Mouse (Mus musculus) liver, embryonic 12.5 days (tissue): Measurements from ENCODE around the gene Rbm33. TPM values are rescaled to one million over a fixed set of nuclear protein-coding genes. Genes with fewer than 3 reads are reported as not detected.

Source experiments
- ATAC-seq: fragments of 200-750 bp; cut with Nextera tagmentation; 2 replicates; pipeline ENCODE4 v1.8.0; 2017; ENCODE audit warnings: moderate number of reproducible peaks, mild to moderate bottlenecking, moderate library complexity
- H3K27ac ChIP-seq: fragments of 300-500 bp; sonication (generic); 2 replicates; pipeline ENCODE4 v1.5.1; 2016; ENCODE audit warnings: mild to moderate bottlenecking
- H3K27me3 ChIP-seq: fragments of 300-500 bp; sonication (generic); replicated peaks from 2 replicates; pipeline ENCODE4 v1.6.1; 2016; ENCODE audit warnings: mild to moderate bottlenecking, moderate library complexity
- H3K36me3 ChIP-seq: fragments of 300-500 bp; sonication (generic); 2 replicates; pipeline ENCODE4 v1.6.1; 2016; ENCODE audit warnings: mild to moderate bottlenecking, moderate library complexity
- H3K4me1 ChIP-seq: fragments of 300-500 bp; sonication (generic); 2 replicates; pipeline ENCODE4 v1.6.1; 2016
- H3K4me2 ChIP-seq: fragments of 300-500 bp; sonication (generic); 2 replicates; pipeline ENCODE4 v1.6.1; 2016; ENCODE audit warnings: mild to moderate bottlenecking, moderate library complexity
- H3K4me3 ChIP-seq: fragments of 300-500 bp; sonication (generic); 2 replicates; pipeline ENCODE4 v1.5.1; 2016; ENCODE audit warnings: mild to moderate bottlenecking, moderate library complexity
- H3K9ac ChIP-seq: fragments of 300-500 bp; sonication (generic); 2 replicates; pipeline ENCODE4 v1.6.1; 2016; ENCODE audit warnings: mild to moderate bottlenecking, moderate library complexity
- H3K9me3 ChIP-seq: fragments of 300-500 bp; sonication (generic); replicated peaks from 2 replicates; pipeline ENCODE4 v1.6.1; 2016; ENCODE audit warnings: mild to moderate bottlenecking, moderate library complexity
- WGBS: fragments of 180-500 bp; shearing (Covaris S2); methylation state at CpG from one replicate; pipeline ENCODE4 v1.1.7; 2016; ENCODE audit not compliant: insufficient replicate concordance; 5-methylcytosine and 5-hydroxymethylcytosine counted together
- polyA plus RNA-seq: library from polyadenylated mRNA; unstranded; fragments of >200 nt; fragmentation: Nextera tagmentation; extraction: Ambion mirVana; gene quantifications from 2 replicates; pipeline ENCODE4 v1.2.1, GENCODE M21; 2016

The Rbm33 gene
- polyA plus RNA-seq, 1 experiment from 2014 or later, result 11.7 TPM

GRCm38 (mm10) chr5:28458821-28459240, 141.9 kb downstream of the Rbm33 start:
- no peak for ATAC-seq

GRCm38 (mm10) chr5:28459456-28460225, 142.7 kb downstream of the Rbm33 start:
- no peak for ATAC-seq

More at GRCm38 (mm10) chr5:28458821-28459240, 141.9 kb downstream of the Rbm33 start:
- no peak overlapping the region for H3K27ac ChIP-seq
- H3K4me2 ChIP-seq, result peak overlapping the region; percentile 18; the same call in 1 of the 2 replicates
- no peaks in the 10 kb centered on the region for H3K36me3 ChIP-seq
- H3K4me1 ChIP-seq, result peaks cover 7% of the 10 kb centered on the region; the same call in 1 of the 2 replicates
- 2% methylated on average over 27 of the region's 27 CpGs for WGBS
- no peak overlapping the region for H3K4me3 ChIP-seq
- no peaks in the 10 kb centered on the region for H3K9me3 ChIP-seq
- H3K9ac ChIP-seq, result no peak overlapping the region
- H3K27me3 ChIP-seq, result peaks cover 94% of the 10 kb centered on the region

GRCm38 (mm10) chr5:28460556-28461350, 143.8 kb downstream of the Rbm33 start:
- Histone ChIP-seq H3K4me2 (no peak overlapping the region), H3K4me1 (peaks cover 7% of the 10 kb centered on the region; the same call in 1 of the 2 replicates), H3K27ac (no peak overlapping the region), H3K4me3 (no peak overlapping the region), H3K9me3 (no peaks in the 10 kb centered on the region), H3K9ac (no peak overlapping the region), H3K36me3 (no peaks in the 10 kb centered on the region), H3K27me3 (peaks cover 99% of the 10 kb centered on the region)
- no peak for ATAC-seq
- WGBS, result 2% methylated on average over 17 of the region's 17 CpGs

More at GRCm38 (mm10) chr5:28459456-28460225, 142.7 kb downstream of the Rbm33 start:
- peaks cover 7% of the 10 kb centered on the region; the same call in 1 of the 2 replicates for H3K4me1 ChIP-seq
- H3K9ac ChIP-seq, result no peak overlapping the region
- WGBS, result 3% methylated on average over 41 of the region's 41 CpGs
- no peak overlapping the region for H3K27ac ChIP-seq
- peaks cover 94% of the 10 kb centered on the region for H3K27me3 ChIP-seq
- no peaks in the 10 kb centered on the region for H3K9me3 ChIP-seq
- H3K4me3 ChIP-seq, result no peak overlapping the region
- no peaks in the 10 kb centered on the region for H3K36me3 ChIP-seq
- 0 out of 2 replicates have a peak overlapping the region, but pooled peaks have one; percentile 18 for H3K4me2 ChIP-seq

GRCm38 (mm10) chr5:28461376-28461775, 144.5 kb downstream of the Rbm33 start:
- no peak overlapping the region for H3K4me3 ChIP-seq
- H3K27ac ChIP-seq, result no peak overlapping the region
- peaks cover 99% of the 10 kb centered on the region for H3K27me3 ChIP-seq
- H3K9me3 ChIP-seq, result no peaks in the 10 kb centered on the region
- H3K4me2 ChIP-seq, result no peak overlapping the region
- no peaks in the 10 kb centered on the region for H3K36me3 ChIP-seq
- ATAC-seq, result no peak
- peaks cover 7% of the 10 kb centered on the region; the same call in 1 of the 2 replicates for H3K4me1 ChIP-seq
- WGBS, result 14% methylated on average over 11 of the region's 11 CpGs
- H3K9ac ChIP-seq, result no peak overlapping the region

GRCm38 (mm10) chr5:28462741-28463590, 146.0 kb downstream of the Rbm33 start:
- H3K9me3 ChIP-seq, result no peaks in the 10 kb centered on the region
- no peak overlapping the region for H3K4me3 ChIP-seq
- ATAC-seq, result no peak
- H3K4me2 ChIP-seq, result no peak overlapping the region
- no peak overlapping the region for H3K9ac ChIP-seq
- H3K4me1 ChIP-seq, result peaks cover 4% of the 10 kb centered on the region; the same call in 1 of the 2 replicates
- WGBS, result 4% methylated on average over 33 of the region's 33 CpGs
- H3K27me3 ChIP-seq, result peaks cover 100% of the 10 kb centered on the region
- no peaks in the 10 kb centered on the region for H3K36me3 ChIP-seq
- no peak overlapping the region for H3K27ac ChIP-seq

- H3K4me2 ChIP-seq, result peak overlapping the region; percentile 63
- no peak; the same call in 1 of the 2 replicates for ATAC-seq
- H3K36me3 ChIP-seq, result no peaks in the 10 kb centered on the region
- WGBS, result 2% methylated on average over 10 of the region's 10 CpGs
- no peak overlapping the region for H3K4me3 ChIP-seq
- H3K9me3 ChIP-seq, result no peaks in the 10 kb centered on the region
- no peak overlapping the region for H3K27ac ChIP-seq
- no peaks in the 10 kb centered on the region for H3K4me1 ChIP-seq
- no peak overlapping the region for H3K9ac ChIP-seq
- peaks cover 100% of the 10 kb centered on the region for H3K27me3 ChIP-seq
Observed at GRCm38 (mm10) chr5:28463656-28464055, 146.7 kb downstream of the Rbm33 start.

GRCm38 (mm10) chr5:28464361-28465098, 147.6 kb downstream of the Rbm33 start:
- peaks cover 100% of the 10 kb centered on the region for H3K27me3 ChIP-seq
- H3K9ac ChIP-seq, result no peak overlapping the region
- WGBS, result under 1% methylated on average over 69 of the region's 76 CpGs
- H3K4me3 ChIP-seq, result peak overlapping the region; percentile 44
- no peaks in the 10 kb centered on the region for H3K4me1 ChIP-seq
- H3K4me2 ChIP-seq, result peak overlapping the region; percentile 63
- H3K36me3 ChIP-seq, result no peaks in the 10 kb centered on the region
- ATAC-seq, result no peak
- no peak overlapping the region for H3K27ac ChIP-seq
- H3K9me3 ChIP-seq, result no peaks in the 10 kb centered on the region

GRCm38 (mm10) chr5:28465099-28465406, 148.1 kb downstream of the Rbm33 start:
- Histone ChIP-seq H3K9me3 (no peaks in the 10 kb centered on the region), H3K4me2 (peak overlapping the region; percentile 63), H3K9ac (no peak overlapping the region), H3K36me3 (no peaks in the 10 kb centered on the region), H3K27ac (no peak overlapping the region), H3K4me1 (no peaks in the 10 kb centered on the region), H3K27me3 (peaks cover 100% of the 10 kb centered on the region), H3K4me3 (peak overlapping the region; percentile 44)
- 3% methylated on average over 28 of the region's 29 CpGs for WGBS
- ATAC-seq, result no peak

- ATAC-seq, result no peak
- no peak overlapping the region for H3K27ac ChIP-seq
- peak overlapping the region; percentile 63 for H3K4me2 ChIP-seq
- no peak overlapping the region for H3K9ac ChIP-seq
- 3% methylated on average over 18 of the region's 18 CpGs for WGBS
- no peaks in the 10 kb centered on the region for H3K4me1 ChIP-seq
- no peak overlapping the region for H3K4me3 ChIP-seq
- no peaks in the 10 kb centered on the region for H3K36me3 ChIP-seq
- H3K27me3 ChIP-seq, result peaks cover 95% of the 10 kb centered on the region
- H3K9me3 ChIP-seq, result no peaks in the 10 kb centered on the region
Observed at GRCm38 (mm10) chr5:28465526-28465925, 148.6 kb downstream of the Rbm33 start.

GRCm38 (mm10) chr5:28466351-28466750, 149.4 kb downstream of the Rbm33 start:
- H3K4me2 ChIP-seq, result peak overlapping the region; percentile 7; the same call in 1 of the 2 replicates
- H3K27me3 ChIP-seq, result peaks cover 95% of the 10 kb centered on the region
- 3% methylated on average over 13 of the region's 15 CpGs for WGBS
- no peaks in the 10 kb centered on the region for H3K4me1 ChIP-seq
- no peaks in the 10 kb centered on the region for H3K36me3 ChIP-seq
- H3K9ac ChIP-seq, result no peak overlapping the region
- ATAC-seq, result no peak
- no peak overlapping the region for H3K27ac ChIP-seq
- no peaks in the 10 kb centered on the region for H3K9me3 ChIP-seq
- no peak overlapping the region for H3K4me3 ChIP-seq

GRCm38 (mm10) chr5:28466760-28467306, 149.9 kb downstream of the Rbm33 start, which contains the start of gene Shh:
Shh (minus strand) TSS chr5:28467256.
- Histone ChIP-seq H3K36me3 (no peaks in the 10 kb centered on the region), H3K4me2 (peak within 1 kb of the TSS; percentile 7; the same call in 1 of the 2 replicates), H3K4me3 (no peak within 1 kb of the TSS), H3K9ac (no peak within 1 kb of the TSS), H3K9me3 (no peaks in the 10 kb centered on the region), H3K4me1 (no peaks in the 10 kb centered on the region), H3K27ac (no peak within 1 kb of the TSS), H3K27me3 (peaks cover 90% of the 10 kb centered on the region)
- 4% methylated on average over 31 of the region's 31 CpGs for WGBS
- no peak for ATAC-seq
